Mouse (Mus musculus) small intestine, adult 2 months (tissue): Measurements from ENCODE around the gene Ankrd28. TPM values are rescaled to one million over a fixed set of nuclear protein-coding genes. Genes with fewer than 3 reads are reported as not detected.
"Not testable (repeated sequence)": the region's sequence is repeated elsewhere in the genome, so short reads cannot be mapped to it uniquely, and the experiment has no call there.

Experiments
- H3K27ac ChIP-seq: fragments of 200-500 bp; 2 replicates; pipeline ENCODE4 v1.5.1; 2012; ENCODE audit warnings: low read depth, low read length, control low read depth, inconsistent platforms; ENCODE audit not compliant: insufficient read depth
- H3K27me3 ChIP-seq: fragments of 200-500 bp; 2 replicates; pipeline ENCODE4 v1.6.1; 2012; ENCODE audit warnings: mild to moderate bottlenecking, moderate library complexity, low read length, inconsistent platforms; ENCODE audit not compliant: control insufficient read depth, insufficient read depth
- H3K36me3 ChIP-seq: fragments of 200-500 bp; 2 replicates; pipeline ENCODE4 v1.6.1; 2012; ENCODE audit warnings: mild to moderate bottlenecking, low read length, control low read depth, inconsistent platforms; ENCODE audit not compliant: control insufficient read depth, insufficient read depth
- H3K4me1 ChIP-seq: fragments of 200-500 bp; 2 replicates; pipeline ENCODE4 v1.6.1; 2012; ENCODE audit warnings: low read length, inconsistent platforms, mixed read lengths; ENCODE audit not compliant: control insufficient read depth, insufficient read depth, insufficient read length
- H3K4me3 ChIP-seq: fragments of 200-500 bp; 2 replicates; pipeline ENCODE4 v1.5.1; 2012; ENCODE audit warnings: low read depth, mild to moderate bottlenecking, control low read depth, inconsistent platforms, low read length, moderate library complexity
- CTCF ChIP-seq: fragments of 200-500 bp; IDR thresholded peaks from 2 replicates; pipeline ENCODE4 v1.5.1; 2012; ENCODE audit warnings: low read depth, mild to moderate bottlenecking, control low read depth, inconsistent platforms, low read length, moderate library complexity, mixed read lengths; ENCODE audit not compliant: insufficient replicate concordance, insufficient read length; ENCODE audit errors: extremely low read depth
- POLR2A ChIP-seq: fragments of 200-500 bp; IDR thresholded peaks from 2 replicates; pipeline ENCODE4 v1.6.1; 2012; ENCODE audit warnings: low read depth, mild to moderate bottlenecking, control low read depth, inconsistent platforms, low read length, moderate library complexity
- WGBS: fragments of 180-500 bp; shearing (Covaris S2); methylation state at CpG from one replicate; pipeline ENCODE4 v1.1.7; 2018; 5-methylcytosine and 5-hydroxymethylcytosine counted together
- polyA plus RNA-seq: library from polyadenylated mRNA; depleted of rRNA; stranded (reverse); fragments of >200 nt; gene quantifications from 2 replicates; pipeline ENCODE4 v1.2.3, GENCODE M21; 2012; rRNA removed

The Ankrd28 gene
- 1.6 and 2.2 TPM in 2 replicates for polyA plus RNA-seq

DNA sequence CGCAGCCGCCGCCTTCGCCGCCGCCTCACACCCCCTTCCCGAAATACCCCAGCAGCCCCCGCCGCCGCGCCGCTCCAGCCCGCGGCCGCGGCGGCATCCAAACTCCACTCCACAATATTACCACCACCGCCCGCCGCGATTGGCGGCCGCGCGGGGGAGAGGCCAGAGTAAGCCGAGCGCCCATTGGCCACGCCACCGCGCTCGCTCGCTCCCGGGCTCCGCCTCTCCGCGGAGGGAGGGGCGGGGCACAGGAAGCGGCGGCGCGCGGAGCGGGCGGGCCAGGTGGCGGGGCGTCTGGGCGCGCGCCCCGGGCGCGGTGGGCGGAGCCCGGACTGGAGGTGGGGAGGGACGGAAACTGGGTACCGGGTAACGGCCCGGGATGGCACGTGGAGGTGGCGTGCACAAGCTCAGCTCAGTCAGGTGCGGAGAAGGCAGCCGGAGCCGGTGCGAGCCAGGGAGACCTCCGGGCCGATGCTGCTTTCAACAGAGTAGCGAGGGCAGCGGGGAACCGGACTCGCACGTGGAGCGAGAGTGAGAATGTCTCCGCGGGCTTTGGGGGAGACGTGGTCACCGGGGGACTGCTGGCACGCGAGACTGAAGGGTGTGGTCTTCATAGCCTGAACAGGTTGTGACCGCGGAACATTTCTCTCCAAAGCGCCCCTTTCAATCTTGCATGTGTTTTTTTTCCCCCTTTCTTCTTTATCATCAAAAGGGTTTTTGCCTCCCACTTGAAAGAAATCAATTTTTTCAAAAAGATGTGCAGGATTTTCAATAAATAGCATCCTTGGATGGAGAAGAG, at the start of gene Ankrd28:
Ankrd28 (minus strand) TSS at position 81 of the 799 bp plus-strand sequence.
- Histone ChIP-seq H3K4me3 (peak within 1 kb of the TSS; percentile 99), H3K27ac (peak within 1 kb of the TSS; percentile 83), H3K36me3 (no peaks in the 10 kb centered on the region), H3K27me3 (no peaks in the 10 kb centered on the region), H3K4me1 (no peaks in the 10 kb centered on the region)
- TF ChIP-seq CTCF: no peak
- TF ChIP-seq POLR2A: peak; percentile 60; the same call in 1 of the 2 replicates
- under 1% methylated on average over 80 of the region's 81 CpGs for WGBS

DNA sequence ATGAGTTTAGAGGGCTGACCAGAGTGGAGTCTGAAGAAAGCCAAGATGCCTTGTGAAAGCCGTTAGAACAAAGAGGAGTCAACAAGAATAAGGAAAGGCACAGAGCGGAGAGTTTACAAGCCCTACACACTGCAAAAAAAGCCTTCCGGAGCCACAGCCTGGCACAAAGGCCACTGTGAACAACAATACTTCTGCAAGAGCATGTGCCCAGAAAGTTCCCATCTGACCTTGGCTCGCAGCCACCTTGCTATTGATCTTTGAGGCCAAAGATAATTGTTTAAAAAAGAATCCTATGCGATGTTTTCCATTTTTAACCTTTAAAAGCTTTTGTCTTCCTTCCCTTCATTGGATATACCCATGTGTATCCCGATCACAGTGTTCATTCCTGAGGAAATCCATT, 49.0 kb upstream of the Ankrd28 start:
- Histone ChIP-seq H3K4me1 (no peaks in the 10 kb centered on the region), H3K27me3 (no peaks in the 10 kb centered on the region), H3K36me3 (no peaks in the 10 kb centered on the region), H3K4me3 (no peak overlapping the region), H3K27ac (no peak overlapping the region)
- WGBS: 45% methylated on average over 6 of the region's 6 CpGs
- TF ChIP-seq CTCF: no peak
- no peak for TF ChIP-seq POLR2A

DNA sequence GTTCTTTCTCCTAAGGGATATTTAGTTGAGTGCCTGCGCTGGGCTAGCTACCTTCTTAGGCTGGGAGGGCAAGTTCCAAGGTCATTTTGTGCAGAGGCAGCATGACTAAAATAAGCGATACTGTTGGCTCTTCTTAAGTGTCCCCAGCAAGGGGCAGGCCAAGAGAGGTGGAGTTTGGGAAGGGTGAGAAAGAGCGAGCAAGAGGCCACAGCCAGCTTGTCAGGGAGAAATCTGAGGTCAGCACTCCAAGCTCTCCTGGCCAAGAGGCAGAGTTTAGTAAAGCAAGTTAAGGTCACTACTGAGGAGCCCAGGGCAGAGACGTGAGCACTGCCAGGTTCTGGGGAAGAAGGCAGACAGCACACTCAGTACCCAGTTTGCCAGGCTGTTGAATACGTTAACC, 41.7 kb upstream of the Ankrd28 start:
- no peaks in the 10 kb centered on the region for H3K36me3 ChIP-seq
- TF ChIP-seq CTCF (no peak), POLR2A (no peak)
- H3K27me3 ChIP-seq: no peaks in the 10 kb centered on the region
- 76% methylated on average over 5 of the region's 5 CpGs for WGBS
- no peak overlapping the region for H3K4me3 ChIP-seq
- no peak overlapping the region for H3K27ac ChIP-seq
- peaks cover 2% of the 10 kb centered on the region; the same call in 1 of the 2 replicates for H3K4me1 ChIP-seq

DNA sequence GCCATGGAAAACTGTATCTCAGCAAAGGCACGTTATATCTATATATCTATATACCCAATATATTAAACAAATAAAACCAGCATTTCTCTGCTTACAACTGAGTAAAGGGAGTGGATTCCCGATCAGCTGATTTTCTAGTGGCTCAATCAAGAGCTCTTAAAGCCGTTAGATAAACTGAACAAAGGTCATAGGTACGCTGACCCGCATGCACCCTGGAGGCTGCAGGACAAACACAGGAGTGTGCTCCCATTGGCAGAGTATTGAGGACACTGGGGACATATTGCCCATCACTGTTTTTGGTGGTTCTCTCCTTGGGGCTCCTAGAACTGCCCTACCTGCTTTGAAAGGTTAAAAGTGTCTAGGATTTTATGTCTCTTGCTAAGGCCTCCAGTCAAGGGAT, 40.0 kb upstream of the Ankrd28 start:
- no peak overlapping the region for H3K4me3 ChIP-seq
- no peaks in the 10 kb centered on the region for H3K27me3 ChIP-seq
- 33% methylated on average over 5 of the region's 5 CpGs for WGBS
- H3K36me3 ChIP-seq: no peaks in the 10 kb centered on the region
- peaks cover 2% of the 10 kb centered on the region; the same call in 1 of the 2 replicates for H3K4me1 ChIP-seq
- no peak for TF ChIP-seq CTCF
- no peak for TF ChIP-seq POLR2A
- no peak overlapping the region for H3K27ac ChIP-seq

DNA sequence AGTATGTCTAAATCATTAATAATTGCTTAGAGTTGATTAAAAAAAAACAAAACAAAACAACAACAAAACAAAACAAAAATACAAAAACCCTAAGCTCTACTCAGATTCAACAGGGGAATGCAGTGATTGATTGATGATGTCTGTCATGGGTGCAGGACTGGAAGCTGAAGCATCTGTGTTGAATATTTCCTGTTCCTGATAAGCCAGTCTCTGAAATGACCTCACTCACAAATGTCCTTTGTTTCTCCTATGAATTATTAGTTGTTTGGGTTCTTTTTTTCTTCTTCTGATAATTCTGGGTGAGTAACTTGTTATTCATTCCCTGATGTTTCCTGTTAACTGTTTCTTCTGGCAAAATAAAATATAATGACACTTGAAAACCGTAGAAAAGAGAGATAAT, 38.1 kb upstream of the Ankrd28 start:
- TF ChIP-seq POLR2A (no peak), CTCF (no peak)
- Histone ChIP-seq H3K4me3 (no peak overlapping the region), H3K27me3 (no peaks in the 10 kb centered on the region), H3K4me1 (peaks cover 2% of the 10 kb centered on the region; the same call in 1 of the 2 replicates), H3K36me3 (no peaks in the 10 kb centered on the region), H3K27ac (no peak overlapping the region)
- 47% methylated on average over 1 of the region's 1 CpGs for WGBS

DNA sequence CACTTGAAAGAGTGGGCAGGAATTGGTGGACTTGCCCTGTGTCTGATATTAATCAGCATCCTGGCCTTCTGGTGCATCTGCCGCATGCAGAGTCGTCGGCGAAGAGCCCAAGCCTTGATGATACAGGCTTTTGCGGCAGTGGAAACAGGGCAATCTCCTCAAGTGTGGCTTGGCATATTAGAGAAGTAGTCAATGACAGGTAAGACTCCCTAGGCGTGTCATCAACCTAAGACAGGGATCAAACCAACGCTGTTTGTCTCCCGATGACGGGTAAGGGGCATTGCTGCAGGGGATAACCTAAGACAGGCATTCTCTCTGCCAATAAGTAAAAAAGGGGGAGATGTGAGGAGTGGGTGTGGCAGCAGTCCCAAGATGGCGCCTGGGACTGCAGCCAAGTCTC, 35.9 kb upstream of the Ankrd28 start:
- 96% methylated on average over 10 of the region's 10 CpGs for WGBS
- not testable (repeated sequence) for H3K36me3 ChIP-seq, H3K27me3 ChIP-seq, H3K4me3 ChIP-seq, H3K4me1 ChIP-seq, H3K27ac ChIP-seq

DNA sequence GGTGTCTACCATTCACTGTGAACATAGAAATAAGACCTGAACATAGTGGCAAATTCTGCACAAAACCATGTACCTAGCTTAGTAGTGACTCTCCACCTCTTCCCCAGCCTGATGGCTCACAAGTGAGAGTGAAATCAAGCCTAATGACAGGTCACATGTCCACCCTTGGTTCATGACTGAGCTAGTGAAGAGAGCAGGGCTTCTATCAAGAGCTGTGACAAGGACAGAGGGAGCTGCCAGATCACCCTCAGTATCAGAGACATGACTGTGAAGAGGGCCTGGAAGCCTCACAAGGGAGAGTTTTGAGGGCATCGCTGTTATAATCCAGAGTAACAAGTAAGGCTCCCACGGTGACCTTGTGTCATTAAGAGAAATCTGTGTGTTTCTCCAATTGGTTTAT, 28.2 kb upstream of the Ankrd28 start:
- Histone ChIP-seq H3K27me3 (no peaks in the 10 kb centered on the region), H3K4me1 (no peaks in the 10 kb centered on the region), H3K4me3 (no peak overlapping the region), H3K36me3 (no peaks in the 10 kb centered on the region), H3K27ac (no peak overlapping the region)
- TF ChIP-seq CTCF (no peak), POLR2A (no peak)
- WGBS: 87% methylated on average over 2 of the region's 2 CpGs
